In the genomic region with DNA sequence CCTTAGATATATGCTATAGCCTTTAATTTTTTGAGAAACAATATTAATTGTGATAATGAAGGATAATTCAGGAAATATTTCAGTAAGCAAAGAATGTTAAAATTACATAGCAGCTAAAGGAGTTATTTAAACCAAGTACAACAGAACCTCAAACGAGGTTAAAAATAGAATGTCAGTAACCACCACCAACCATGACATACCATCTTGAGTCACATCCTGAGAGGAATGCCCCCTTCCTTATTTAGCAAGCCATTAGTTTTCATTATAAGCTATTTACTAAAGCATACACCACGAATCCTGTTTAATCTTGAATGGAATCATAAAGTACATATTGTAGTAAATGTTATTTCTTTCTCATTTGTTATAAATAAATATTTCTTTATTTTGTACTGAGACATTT, we compare ENCODE assay signal across 27 mouse cellular contexts.
"Had no signal": no experiment of that assay in that cellular context is flagged by ENCODE, and none has a peak within 500 bp of the region (broad histone marks: within the 10 kb centered on the region; RNA-seq: fewer than 3 reads in every experiment).

No protein-coding gene starts in this region.

- H3K27ac ChIP-seq: embryonic facial prominence, embryonic 10.5 days; embryonic facial prominence, embryonic 12.5 days; embryonic facial prominence, embryonic 13.5 days; embryonic facial prominence, embryonic 15.5 days; forebrain, embryonic 10.5 days; forebrain, embryonic 12.5 days; forebrain, embryonic 13.5 days; forebrain, embryonic 15.5 days; heart, adult 2 months; heart, embryonic 10.5 days had no signal

- H3K27me3 ChIP-seq: embryonic facial prominence, embryonic 12.5 days; embryonic facial prominence, embryonic 13.5 days; embryonic facial prominence, embryonic 15.5 days; forebrain, embryonic 12.5 days; forebrain, embryonic 13.5 days; forebrain, embryonic 15.5 days; heart, embryonic 12.5 days had no signal

- H3K4me3 ChIP-seq: embryonic facial prominence, embryonic 10.5 days; embryonic facial prominence, embryonic 12.5 days; embryonic facial prominence, embryonic 13.5 days; embryonic facial prominence, embryonic 15.5 days; erythroblast, embryonic 14.5 days; forebrain, embryonic 10.5 days; forebrain, embryonic 12.5 days; forebrain, embryonic 13.5 days; forebrain, embryonic 15.5 days; heart, adult 2 months; heart, embryonic 10.5 days; heart, embryonic 12.5 days had no signal

- H3K4me2 ChIP-seq: embryonic facial prominence, embryonic 12.5 days; embryonic facial prominence, embryonic 13.5 days; embryonic facial prominence, embryonic 15.5 days; forebrain, embryonic 12.5 days; forebrain, embryonic 13.5 days; forebrain, embryonic 15.5 days; heart, embryonic 12.5 days had no signal

- H3K9ac ChIP-seq: embryonic facial prominence, embryonic 12.5 days; embryonic facial prominence, embryonic 13.5 days; embryonic facial prominence, embryonic 15.5 days; forebrain, embryonic 12.5 days; forebrain, embryonic 13.5 days; forebrain, embryonic 15.5 days; forebrain, postnatal 0 days; heart, embryonic 12.5 days had no signal

- ATAC-seq: forebrain, embryonic 13.5 days; forebrain, embryonic 14.5 days; forebrain, embryonic 15.5 days; forebrain, embryonic 16.5 days; forebrain, postnatal 0 days had no signal

- H3K9me3 ChIP-seq: embryonic facial prominence, embryonic 10.5 days; embryonic facial prominence, embryonic 12.5 days; embryonic facial prominence, embryonic 13.5 days; embryonic facial prominence, embryonic 15.5 days; forebrain, embryonic 10.5 days; forebrain, embryonic 12.5 days; forebrain, embryonic 13.5 days; forebrain, embryonic 15.5 days; heart, embryonic 10.5 days; heart, embryonic 12.5 days had no signal

- H3K36me3 ChIP-seq: embryonic facial prominence, embryonic 10.5 days; embryonic facial prominence, embryonic 12.5 days; embryonic facial prominence, embryonic 13.5 days; embryonic facial prominence, embryonic 15.5 days; forebrain, embryonic 10.5 days; forebrain, embryonic 12.5 days; forebrain, embryonic 15.5 days; heart, embryonic 10.5 days; heart, embryonic 12.5 days had no signal

- DNase-seq: cerebellum, adult 9-11 months; cerebellum, postnatal 10 days; cerebellum, postnatal 14 days; cerebellum, postnatal 25 days; cerebellum, postnatal 36 days; embryo, embryonic 11 days; forebrain, postnatal 0 days; gastrocnemius, postnatal 10 days; gastrocnemius, postnatal 14 days; gastrocnemius, postnatal 25 days; gastrocnemius, postnatal 36 days; heart, adult 11 months; heart, adult 18-20 months; heart, adult 2 months had no signal

- H3K4me1 ChIP-seq: embryonic facial prominence, embryonic 10.5 days; embryonic facial prominence, embryonic 12.5 days; embryonic facial prominence, embryonic 13.5 days; embryonic facial prominence, embryonic 15.5 days; forebrain, embryonic 10.5 days; heart, embryonic 10.5 days; heart, embryonic 12.5 days had no signal
